Mouse (Mus musculus) lung, embryonic 14.5 days (tissue): ENCODE data around the gene Mrpl35. TPM values are rescaled to one million over a fixed set of nuclear protein-coding genes. Genes with fewer than 3 reads are reported as not detected.
A peak's percentile ranks its signal among the peaks of the same experiment; 100 is the strongest.

Experiments used
- ATAC-seq: fragments of 200-750 bp; cut with Nextera tagmentation; 2 replicates; pipeline ENCODE4 v1.8.0; 2017; ENCODE audit warnings: mild to moderate bottlenecking, moderate TSS enrichment, moderate library complexity; ENCODE audit not compliant: insufficient read depth
- DNase-seq: peaks from one replicate; pipeline ENCODE4 v3.0.0-alpha.2; 2015
- H3K27ac ChIP-seq: fragments of 300-500 bp; sonication (generic); 2 replicates; pipeline ENCODE4 v1.5.1; 2014; ENCODE audit warnings: low read depth, mild to moderate bottlenecking, moderate library complexity
- H3K27me3 ChIP-seq: fragments of 300-500 bp; sonication (generic); 2 replicates; pipeline ENCODE4 v1.6.1; 2014; ENCODE audit warnings: low read length, control low read depth; ENCODE audit not compliant: insufficient read depth
- H3K36me3 ChIP-seq: fragments of 300-500 bp; sonication (generic); 2 replicates; pipeline ENCODE4 v1.6.1; 2014; ENCODE audit warnings: control low read depth; ENCODE audit not compliant: insufficient read depth
- H3K4me1 ChIP-seq: fragments of 300-500 bp; sonication (generic); 2 replicates; pipeline ENCODE4 v1.6.1; 2014; ENCODE audit warnings: antibody characterized with exemption, control low read depth; ENCODE audit not compliant: insufficient read depth
- H3K4me2 ChIP-seq: fragments of 300-500 bp; sonication (generic); 2 replicates; pipeline ENCODE4 v1.6.1; 2014; ENCODE audit warnings: mild to moderate bottlenecking
- H3K4me3 ChIP-seq: fragments of 300-500 bp; sonication (generic); 2 replicates; pipeline ENCODE4 v1.5.1; 2014; ENCODE audit warnings: low read depth, low read length
- H3K9ac ChIP-seq: fragments of 300-500 bp; sonication (generic); 2 replicates; pipeline ENCODE4 v1.6.1; 2014
- H3K9me3 ChIP-seq: fragments of 300-500 bp; sonication (generic); 2 replicates; pipeline ENCODE4 v1.6.1; 2016; ENCODE audit warnings: low read depth, low read length, control low read depth
- CTCF ChIP-seq: IDR thresholded peaks from 2 replicates; pipeline ENCODE4 v1.5.1; 2016; ENCODE audit warnings: antibody characterized with exemption, low read depth
- WGBS: fragments of 180-500 bp; shearing (Covaris S2); extraction: QIAGEN DNeasy Blood & Tissue Kit; methylation state at CpG from one replicate; pipeline ENCODE4 v1.1.7; 2014; 5-methylcytosine and 5-hydroxymethylcytosine counted together
- polyA plus RNA-seq: library from polyadenylated mRNA; unstranded; fragments of >200 nt; fragmentation: Nextera tagmentation; extraction: Ambion mirVana; gene quantifications from 2 replicates; pipeline ENCODE4 v1.2.1, GENCODE M21; 2014

Gene Mrpl35
- polyA plus RNA-seq, 1 experiment from 2014 or later: 66.7 TPM

GRCm38 (mm10) chr6:71819764-71820292 is 6.9 kb downstream of the Mrpl35 start:
- DNase-seq: no peak
- Histone ChIP-seq H3K27me3 (no peaks in the 10 kb centered on the region), H3K9ac (no peak overlapping the region), H3K9me3 (no peaks in the 10 kb centered on the region), H3K4me1 (no peaks in the 10 kb centered on the region), H3K27ac (no peak overlapping the region), H3K36me3 (peaks cover 37% of the 10 kb centered on the region), H3K4me2 (no peak overlapping the region), H3K4me3 (no peak overlapping the region)
- TF ChIP-seq CTCF: no peak
- no peak for ATAC-seq
- 82% methylated on average over 5 of the region's 5 CpGs for WGBS

DNA sequence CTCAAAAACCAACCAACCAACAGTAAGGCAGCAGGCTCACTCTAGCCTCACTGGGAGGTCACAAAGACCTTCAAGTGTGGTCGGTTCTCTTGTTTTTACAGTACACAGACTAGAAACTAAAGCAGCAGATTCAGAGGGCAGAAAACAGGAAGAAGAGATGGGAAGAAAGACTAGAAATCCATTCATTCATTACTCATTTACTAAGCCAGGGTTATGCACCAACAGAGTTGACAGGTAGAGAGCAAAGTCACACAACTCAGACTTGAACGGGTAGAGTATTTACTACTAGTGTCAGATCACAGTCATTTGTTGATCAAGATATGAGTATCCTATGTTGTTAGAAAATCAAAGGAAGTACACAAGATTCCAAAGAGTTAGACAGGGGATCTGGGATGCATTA is 13.9 kb downstream of the Mrpl35 start:
- TF ChIP-seq CTCF: no peak
- ATAC-seq (no peak), DNase-seq (no peak)
- Histone ChIP-seq H3K9me3 (no peaks in the 10 kb centered on the region), H3K9ac (no peak overlapping the region), H3K36me3 (peaks cover 42% of the 10 kb centered on the region), H3K27me3 (no peaks in the 10 kb centered on the region), H3K4me1 (no peaks in the 10 kb centered on the region; the same call in 1 of the 2 replicates), H3K4me2 (no peak overlapping the region), H3K4me3 (no peak overlapping the region), H3K27ac (no peak overlapping the region)
- WGBS: 70% methylated on average over 2 of the region's 2 CpGs

DNA sequence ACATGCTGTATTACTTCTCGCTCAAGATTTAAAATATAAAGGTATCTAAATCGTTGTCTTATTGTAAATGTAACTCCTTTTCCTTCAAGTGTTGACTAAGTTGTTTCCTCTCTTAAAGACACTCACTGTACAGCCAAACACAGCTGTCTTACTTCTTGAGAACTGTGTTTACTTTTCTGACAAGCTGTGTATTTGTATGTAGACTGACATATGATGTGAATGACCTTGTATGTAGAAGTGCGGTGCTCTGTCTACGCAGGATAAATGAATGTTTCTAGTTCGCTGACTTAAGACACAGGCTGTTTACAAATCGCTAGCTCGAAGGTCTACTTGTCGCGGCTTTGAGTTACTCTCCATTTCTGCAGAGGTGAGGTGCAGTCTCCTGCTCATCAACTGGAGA is 16.9 kb downstream of the Mrpl35 start:
- Histone ChIP-seq H3K4me1 (no peaks in the 10 kb centered on the region; the same call in 1 of the 2 replicates), H3K4me2 (no peak overlapping the region), H3K9me3 (no peaks in the 10 kb centered on the region), H3K36me3 (peaks cover 14% of the 10 kb centered on the region; the same call in 1 of the 2 replicates), H3K27me3 (no peaks in the 10 kb centered on the region), H3K4me3 (no peak overlapping the region), H3K9ac (no peak overlapping the region), H3K27ac (no peak overlapping the region)
- TF ChIP-seq CTCF: no peak
- DNase-seq (peak; percentile 52), ATAC-seq (peak; percentile 72; the same call in 1 of the 2 replicates)
- WGBS: 37% methylated on average over 9 of the region's 9 CpGs

DNA sequence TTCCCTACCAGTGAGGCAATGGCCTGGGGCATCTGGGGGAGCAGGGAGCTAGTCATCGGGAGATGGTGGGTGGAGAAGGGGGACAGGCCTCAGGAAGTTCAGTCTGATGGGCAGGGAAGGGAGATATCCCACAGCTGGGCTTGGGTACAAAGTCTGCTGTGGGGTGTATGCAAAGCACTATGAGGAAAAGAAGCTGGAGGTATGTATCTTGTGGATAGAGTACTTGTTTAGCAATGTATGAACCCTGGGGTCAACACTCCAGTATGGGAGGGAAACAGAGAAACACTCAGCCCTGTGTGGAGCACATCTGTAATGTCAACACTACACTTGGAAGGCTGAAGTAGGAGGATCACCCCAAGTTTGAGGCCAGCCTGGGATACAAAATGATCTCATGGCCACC is 20.1 kb downstream of the Mrpl35 start:
- no peak for ATAC-seq
- TF ChIP-seq CTCF: no peak
- H3K4me3 ChIP-seq: no peak overlapping the region
- H3K9ac ChIP-seq: no peak overlapping the region
- H3K9me3 ChIP-seq: no peaks in the 10 kb centered on the region
- 52% methylated on average over 1 of the region's 1 CpGs for WGBS
- no peaks in the 10 kb centered on the region; the same call in 1 of the 2 replicates for H3K4me1 ChIP-seq
- H3K27me3 ChIP-seq: no peaks in the 10 kb centered on the region
- H3K4me2 ChIP-seq: no peak overlapping the region
- H3K36me3 ChIP-seq: no peaks in the 10 kb centered on the region
- H3K27ac ChIP-seq: no peak overlapping the region
- no peak for DNase-seq

GRCm38 (mm10) chr6:71804061-71804829 is 22.5 kb downstream of the Mrpl35 start:
- DNase-seq (peak; percentile 93), ATAC-seq (peak; percentile 92)
- Histone ChIP-seq H3K9ac (no peak overlapping the region), H3K9me3 (no peaks in the 10 kb centered on the region), H3K36me3 (no peaks in the 10 kb centered on the region), H3K4me3 (no peak overlapping the region), H3K4me2 (no peak overlapping the region), H3K4me1 (no peaks in the 10 kb centered on the region), H3K27ac (no peak overlapping the region), H3K27me3 (no peaks in the 10 kb centered on the region)
- 21% methylated on average over 12 of the region's 12 CpGs for WGBS
- TF ChIP-seq CTCF: peak; percentile 98

DNA sequence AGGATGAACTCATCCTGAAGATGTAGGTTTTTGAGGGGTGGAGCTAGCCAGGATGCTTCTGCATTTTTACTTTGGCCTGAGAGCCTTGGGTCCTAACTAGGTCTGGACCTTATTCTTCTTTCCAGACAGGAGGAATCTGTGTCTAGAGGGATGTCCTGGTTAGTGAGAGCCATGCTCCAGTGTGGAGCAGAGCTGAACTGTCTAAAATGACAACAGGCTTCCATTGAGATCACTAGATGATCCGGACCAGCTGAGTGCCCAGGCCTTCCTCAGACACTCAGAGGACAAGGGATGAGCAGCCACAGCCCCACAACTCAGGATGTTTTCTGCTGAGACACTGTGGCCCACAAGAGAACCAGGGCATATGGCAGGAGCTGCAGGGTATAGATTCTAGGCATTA is 23.2 kb downstream of the Mrpl35 start:
- DNase-seq: no peak
- H3K4me1 ChIP-seq: no peaks in the 10 kb centered on the region
- no peaks in the 10 kb centered on the region for H3K9me3 ChIP-seq
- no peak for TF ChIP-seq CTCF
- no peaks in the 10 kb centered on the region for H3K36me3 ChIP-seq
- H3K27ac ChIP-seq: no peak overlapping the region
- WGBS: 80% methylated on average over 1 of the region's 1 CpGs
- no peak overlapping the region for H3K9ac ChIP-seq
- ATAC-seq: peak; percentile 19; the same call in 1 of the 2 replicates
- no peak overlapping the region for H3K4me2 ChIP-seq
- H3K27me3 ChIP-seq: no peaks in the 10 kb centered on the region
- H3K4me3 ChIP-seq: no peak overlapping the region

DNA sequence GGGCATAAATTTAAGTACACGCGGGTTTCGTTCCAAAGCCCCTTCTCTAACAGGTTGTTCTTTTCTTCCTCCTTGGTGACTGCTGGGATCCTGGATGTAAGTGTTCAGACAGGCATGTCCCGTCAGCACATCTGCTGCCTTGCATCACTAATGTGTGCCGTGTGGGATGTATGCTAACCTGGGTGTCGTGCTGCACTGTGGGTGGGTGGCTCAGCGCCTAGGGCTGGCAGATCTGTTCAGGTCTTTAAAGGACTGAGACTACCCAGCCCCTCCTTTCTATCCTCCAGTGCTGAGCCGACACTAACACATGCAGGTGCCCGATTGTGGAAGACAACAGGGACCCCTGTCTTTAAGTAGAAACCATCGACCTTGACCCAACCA is 25.1 kb downstream of the Mrpl35 start:
- no peak for TF ChIP-seq CTCF
- Histone ChIP-seq H3K27me3 (no peaks in the 10 kb centered on the region), H3K4me2 (no peak overlapping the region), H3K36me3 (no peaks in the 10 kb centered on the region), H3K4me3 (no peak overlapping the region), H3K9ac (no peak overlapping the region), H3K4me1 (no peaks in the 10 kb centered on the region), H3K9me3 (no peaks in the 10 kb centered on the region), H3K27ac (no peak overlapping the region)
- 73% methylated on average over 10 of the region's 10 CpGs for WGBS
- ATAC-seq (no peak), DNase-seq (no peak)
